Mouse (Mus musculus): Measurements from ENCODE around the gene Abhd16b.

Gene Abhd16b

GRCm38 (mm10) chr2:181541761-181542380, 48.9 kb downstream of the Abhd16b start:
- DNase-seq, result no peak
